Mouse (Mus musculus) CD8-positive naive resting alpha-beta T cell, adult 57 days (primary cell): Measurements from ENCODE around the gene Dlg1. TPM values are rescaled to one million over a fixed set of nuclear protein-coding genes. Genes with fewer than 3 reads are reported as not detected.

Experiments used
- total RNA-seq: library from RNA; stranded (reverse); gene quantifications from one replicate; pipeline ENCODE4 v1.2.4, GENCODE M21; 2023

Gene Dlg1
- 69.6 TPM for total RNA-seq

DNA sequence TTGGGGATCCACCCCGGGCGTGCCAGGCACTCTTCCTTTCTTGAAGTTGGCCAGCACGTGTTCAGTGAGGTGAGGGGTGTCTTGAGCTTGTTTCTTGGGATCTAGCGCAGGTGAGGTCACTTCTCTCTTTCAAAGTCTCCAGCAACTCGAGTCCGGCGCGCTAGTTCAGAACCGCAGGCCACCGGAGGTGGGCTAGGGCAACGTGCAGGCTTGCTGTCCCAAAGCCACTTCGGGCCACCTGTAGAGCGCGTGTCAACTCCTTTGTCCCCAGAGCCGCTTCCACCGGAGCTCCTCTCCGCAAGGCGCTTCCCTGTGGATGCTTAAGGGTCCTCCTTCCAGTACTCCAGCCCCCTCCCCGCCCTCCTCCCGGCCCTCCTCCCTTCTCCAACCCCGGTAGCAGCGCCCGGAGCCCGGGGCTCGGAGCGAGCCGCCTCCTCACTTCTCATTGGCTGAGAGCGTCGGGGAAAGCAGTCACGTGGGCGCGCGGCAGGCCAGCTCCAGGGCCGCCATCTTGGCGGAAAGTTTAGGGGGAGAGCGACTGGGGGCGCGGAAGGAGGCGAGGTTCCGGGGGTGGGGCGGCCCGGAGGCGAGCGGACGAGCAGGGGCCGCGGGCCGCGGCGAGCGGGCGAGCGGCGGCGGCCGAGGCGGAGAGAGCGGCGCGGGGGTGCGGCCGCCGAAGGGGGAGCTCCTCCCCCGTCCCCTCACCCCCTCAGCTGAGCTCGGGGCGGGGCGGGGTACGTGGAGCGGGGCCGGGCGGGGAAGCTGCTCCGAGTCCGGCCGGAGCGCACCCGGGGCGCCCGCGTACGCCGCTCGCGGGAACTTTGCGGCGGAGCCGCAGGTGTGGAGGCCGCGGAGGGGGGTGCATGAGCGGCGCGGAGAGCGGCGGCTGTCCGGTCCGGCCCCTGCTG lies at the start of gene Dlg1:
Gene Dlg1, plus strand, starts transcription at position 65 of the 908 bp plus-strand sequence.

DNA sequence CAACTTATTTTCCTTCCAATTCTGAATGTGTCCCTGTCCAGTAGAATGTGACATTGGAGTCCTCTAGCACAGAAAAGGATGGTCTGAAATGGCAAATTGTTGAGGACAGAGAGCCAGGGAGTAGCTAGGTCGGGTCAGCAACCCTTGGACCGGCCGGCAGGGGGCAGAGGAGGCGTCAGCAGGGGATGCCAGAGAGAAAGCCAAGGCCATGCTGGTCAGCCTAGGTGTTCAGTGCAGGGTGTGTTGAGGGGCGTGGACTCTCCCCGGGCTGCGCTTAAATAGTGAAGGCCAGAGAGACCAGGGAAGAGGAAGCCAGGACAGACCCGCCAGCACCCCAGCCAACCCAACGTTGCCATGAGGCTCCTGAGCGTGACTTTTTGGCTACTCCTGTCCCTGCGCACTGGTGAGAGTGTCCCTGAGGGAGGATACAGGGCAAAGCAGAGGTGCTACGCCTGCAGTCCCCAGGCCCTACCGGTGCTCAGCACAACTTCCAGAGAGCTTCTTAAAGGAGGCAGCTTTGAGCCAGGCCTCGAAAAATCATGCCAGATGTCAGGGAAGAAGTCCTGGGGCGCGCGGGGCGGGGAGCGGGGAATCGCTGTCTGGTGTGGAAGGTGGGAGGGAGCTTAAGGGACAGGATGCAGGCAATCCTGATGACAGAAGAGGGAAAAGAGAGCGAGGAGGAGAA lies 215.5 kb downstream of the Dlg1 start, which contains the start of gene Meltf:
Gene Meltf, plus strand, starts transcription at position 238 of the 685 bp plus-strand sequence.

Other genes starting within 250 kb of the Dlg1 start
- gene Bdh1, start 241.2 kb upstream of the Dlg1 start, total RNA-seq = 42.3 TPM
- not detected for gene Meltf, start 215.4 kb downstream of the Dlg1 start, total RNA-seq